9 mouse cellular contexts compared by ENCODE assay signal in the genomic region with DNA sequence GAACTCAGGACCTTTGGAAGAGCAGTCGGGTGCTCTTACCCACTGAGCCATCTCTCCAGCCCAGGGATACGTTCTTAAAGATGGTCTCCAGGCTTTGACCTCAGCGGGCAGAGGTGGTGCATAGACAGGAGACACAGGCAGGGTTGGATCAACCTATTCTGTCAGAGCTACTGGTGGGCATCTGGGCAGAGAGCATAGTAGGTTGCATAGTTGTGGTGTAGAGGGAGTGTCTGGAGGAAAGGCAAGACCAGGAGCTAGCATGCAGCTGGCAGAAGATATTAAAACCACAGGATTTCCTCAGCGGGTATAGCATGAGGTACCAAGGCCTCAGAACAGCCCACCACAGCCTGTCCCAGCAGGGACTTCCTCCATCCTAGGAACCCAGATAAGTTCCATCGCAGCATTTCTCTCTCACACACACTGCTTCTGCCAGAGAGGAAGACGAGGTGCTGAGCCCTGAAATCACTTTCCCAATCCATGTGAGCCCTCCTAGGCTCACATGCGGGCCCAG. TPM values are rescaled to one million over a fixed set of nuclear protein-coding genes. Genes with fewer than 3 reads are reported as not detected.
DNase-seq lines count a peak whose midpoint lies in the region; ATAC-seq and TF ChIP-seq lines count a peak whose summit lies in the region.
"Had no signal": no experiment of that assay in that cellular context is flagged by ENCODE, and none has a peak within 500 bp of the region (broad histone marks: within the 10 kb centered on the region; RNA-seq: fewer than 3 reads in every experiment).

No protein-coding gene starts in this region.

- H3K9me3 ChIP-seq in heart, embryonic 15.5 days (replicated peaks), result no peaks in the 10 kb centered on the region
- no peaks in the 10 kb centered on the region for H3K9me3 ChIP-seq in limb, embryonic 14.5 days (ENCODE audit: control insufficient read depth, low read length)

- no peaks in the 10 kb centered on the region for H3K36me3 ChIP-seq in heart, embryonic 15.5 days
- H3K36me3 ChIP-seq in limb, embryonic 14.5 days (ENCODE audit: control insufficient read depth, insufficient read depth, low read length), result no peaks in the 10 kb centered on the region

- no peak overlapping the region for H3K4me3 ChIP-seq in heart, embryonic 15.5 days
- no peak overlapping the region for H3K4me3 ChIP-seq in limb, embryonic 14.5 days (replicated peaks; ENCODE audit: low read length)

- peak overlapping the region; percentile 27; the same call in 1 of the 2 replicates for H3K4me2 ChIP-seq in heart, embryonic 15.5 days
- H3K4me2 ChIP-seq in limb, embryonic 14.5 days (replicated peaks; ENCODE audit: low read depth, low read length, severe bottlenecking), result no peak overlapping the region

- no peak for DNase-seq in heart, adult 11 months
- peak; percentile 42 for DNase-seq in thymus, postnatal 0 days (ENCODE audit: low spot score)
- DNase-seq in thymus, postnatal 10 days (ENCODE audit: low spot score in 2 of 2), result no peak
- DNase-seq in limb, embryonic 14.5 days (ENCODE audit: low spot score), result no peak
- DNase-seq in adrenal gland, adult 18-20 months (ENCODE audit: low spot score in 2 of 2), result no peak
- no peak for DNase-seq in retina, embryonic 14.5 days (ENCODE audit: low spot score)
- no peak for DNase-seq in retina, postnatal 1 day

- H3K9ac ChIP-seq in heart, embryonic 15.5 days, result peak overlapping the region; percentile 46
- no peak overlapping the region for H3K9ac ChIP-seq in limb, embryonic 14.5 days (ENCODE audit: low read depth, low read length, severe bottlenecking)

- H3K4me1 ChIP-seq in heart, embryonic 15.5 days (replicated peaks), result peaks cover 61% of the 10 kb centered on the region
- peaks cover 48% of the 10 kb centered on the region for H3K4me1 ChIP-seq in limb, embryonic 14.5 days (ENCODE audit: control insufficient read depth, insufficient read depth, low read length)

- WGBS in heart, embryonic 15.5 days, result 55% methylated on average over 7 of the region's 7 CpGs
- 68% methylated on average over 7 of the region's 7 CpGs for WGBS in limb, embryonic 14.5 days

- no peaks in the 10 kb centered on the region for H3K27me3 ChIP-seq in heart, embryonic 15.5 days
- no peaks in the 10 kb centered on the region for H3K27me3 ChIP-seq in limb, embryonic 14.5 days (ENCODE audit: control insufficient read depth, insufficient read depth, low read length)
- H3K27me3 ChIP-seq: Patski had no signal

- no peak for TF ChIP-seq POLR2A in limb, embryonic 14.5 days (IDR thresholded peaks at IDR 0.05; ENCODE audit: borderline replicate concordance, extremely low read depth, insufficient read depth, insufficient read length)

- ATAC-seq in heart, embryonic 15.5 days (replicated peaks; ENCODE audit: insufficient number of reproducible peaks, insufficient read depth, low FRiP score, low read depth), result no peak
- ATAC-seq in limb, embryonic 14.5 days (ENCODE audit: low FRiP score, low read depth), result no peak

- H3K27ac ChIP-seq in heart, embryonic 15.5 days, result peak overlapping the region; percentile 97
- peak overlapping the region; percentile 63 for H3K27ac ChIP-seq in limb, embryonic 14.5 days (replicated peaks; ENCODE audit: low read depth, low read length)

RNA-seq across cellular contexts. Expression of a gene that starts 39.9 kb away (rescaled TPM):
- 80.7 and 93.9 TPM in 2 replicates for polyA plus RNA-seq in heart, embryonic 15.5 days (2015; fragmentation: Nextera tagmentation; extraction: Ambion mirVana)
- polyA plus RNA-seq in thymus, postnatal 0 days (2015; fragmentation: Nextera tagmentation; extraction: Ambion mirVana), result 90.0 and 95.0 TPM in 2 replicates
- 46.9 and 63.5 TPM in 2 replicates for polyA plus RNA-seq in limb, embryonic 14.5 days (2012; rRNA removed)
- polyA plus RNA-seq in limb, embryonic 14.5 days (2014; fragmentation: Nextera tagmentation; extraction: Ambion mirVana), result 60.2 and 64.7 TPM in 2 replicates
- total RNA-seq in adrenal gland, adult 18-20 months (2021), result 100 to 1,000 TPM; 173 to 206 TPM
